ENCODE assay signal across 15 mouse cellular contexts in the genomic region with DNA sequence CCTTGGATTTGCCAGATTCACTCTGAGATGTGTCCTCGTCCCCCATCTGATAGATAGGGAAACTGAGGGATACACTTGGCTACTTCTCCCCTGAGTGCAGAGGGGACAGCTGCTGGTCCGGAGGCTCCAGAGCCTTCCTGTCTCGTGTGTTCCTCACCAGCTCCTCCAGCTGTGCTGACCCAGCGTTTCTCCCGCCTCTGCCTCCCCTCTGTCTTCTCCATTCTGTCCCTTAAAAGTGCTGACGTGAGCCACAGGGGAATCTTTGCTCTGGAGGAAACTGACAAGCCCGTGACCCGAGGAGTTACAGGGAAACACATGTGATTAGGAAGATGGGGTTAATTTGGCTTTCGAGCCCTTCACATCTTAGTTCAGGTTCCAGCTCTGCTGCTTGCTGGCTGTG. TPM values are rescaled to one million over a fixed set of nuclear protein-coding genes. Genes with fewer than 3 reads are reported as not detected.
A peak's percentile ranks its signal among the peaks of the same experiment; 100 is the strongest.
DNase-seq lines count a peak whose midpoint lies in the region; ATAC-seq and TF ChIP-seq lines count a peak whose summit lies in the region.
"Had no signal": no experiment of that assay in that cellular context is flagged by ENCODE, and none has a peak within 500 bp of the region (broad histone marks: within the 10 kb centered on the region; RNA-seq: fewer than 3 reads in every experiment).

No protein-coding gene starts in this region.

- no peak overlapping the region for H3K9ac ChIP-seq in embryonic facial prominence, embryonic 14.5 days (ENCODE audit: low read depth, low read length)
- no peak overlapping the region for H3K9ac ChIP-seq in liver, postnatal 0 days (replicated peaks)
- no peak overlapping the region for H3K9ac ChIP-seq in intestine, embryonic 16.5 days (ENCODE audit: low read depth, low read length)
- H3K9ac ChIP-seq: heart, embryonic 15.5 days had no signal

- no peak overlapping the region for H3K4me2 ChIP-seq in embryonic facial prominence, embryonic 14.5 days (ENCODE audit: low read depth, low read length)
- no peak overlapping the region for H3K4me2 ChIP-seq in liver, postnatal 0 days (ENCODE audit: low read depth, low read length)
- H3K4me2 ChIP-seq in intestine, embryonic 16.5 days (ENCODE audit: low read depth, low read length) = no peak overlapping the region
- H3K4me2 ChIP-seq: heart, embryonic 15.5 days had no signal

- WGBS in embryonic facial prominence, embryonic 14.5 days = 27% methylated on average over 9 of the region's 9 CpGs
- 41% methylated on average over 9 of the region's 9 CpGs for WGBS in liver, postnatal 0 days (ENCODE audit: insufficient replicate concordance)
- WGBS in intestine, embryonic 16.5 days = 57% methylated on average over 9 of the region's 9 CpGs

- H3K27ac ChIP-seq in embryonic facial prominence, embryonic 14.5 days (replicated peaks; ENCODE audit: low read depth, low read length) = peak overlapping the region; percentile 23; the same call in 1 of the 2 replicates
- 0 out of 2 replicates have a peak overlapping the region, but pooled peaks have one; percentile 12 for H3K27ac ChIP-seq in liver, postnatal 0 days (ENCODE audit: low read depth)
- no peak overlapping the region for H3K27ac ChIP-seq in intestine, embryonic 16.5 days (ENCODE audit: low read length)
- H3K27ac ChIP-seq: heart, embryonic 15.5 days had no signal

- H3K4me1 ChIP-seq in embryonic facial prominence, embryonic 14.5 days (ENCODE audit: control insufficient read depth, insufficient read depth, low read length) = peaks cover 24% of the 10 kb centered on the region
- H3K4me1 ChIP-seq in liver, postnatal 0 days (ENCODE audit: insufficient read depth) = no peaks in the 10 kb centered on the region
- H3K4me1 ChIP-seq in intestine, embryonic 16.5 days (ENCODE audit: control insufficient read depth, insufficient read depth, low read length) = no peaks in the 10 kb centered on the region
- H3K4me1 ChIP-seq: heart, embryonic 15.5 days had no signal

- intact Hi-C loops in heart, postnatal 14 days (cut with DNase I) = no loop called here

- H3K36me3 ChIP-seq in embryonic facial prominence, embryonic 14.5 days (ENCODE audit: control insufficient read depth, insufficient read depth, low read length) = no peaks in the 10 kb centered on the region
- H3K36me3 ChIP-seq in liver, postnatal 0 days (replicated peaks; ENCODE audit: insufficient read depth, low read length) = no peaks in the 10 kb centered on the region
- no peaks in the 10 kb centered on the region for H3K36me3 ChIP-seq in intestine, embryonic 16.5 days (ENCODE audit: control insufficient read depth, insufficient read depth, low read length)
- H3K36me3 ChIP-seq: heart, embryonic 15.5 days had no signal

- TF ChIP-seq CTCF in liver, postnatal 0 days (IDR thresholded peaks at IDR 0.05; ENCODE audit: low read depth) = no peak

- no peaks in the 10 kb centered on the region for H3K9me3 ChIP-seq in embryonic facial prominence, embryonic 14.5 days (ENCODE audit: control insufficient read depth, low read length)
- H3K9me3 ChIP-seq in liver, postnatal 0 days (ENCODE audit: low read length) = no peaks in the 10 kb centered on the region
- no peaks in the 10 kb centered on the region for H3K9me3 ChIP-seq in intestine, embryonic 16.5 days (ENCODE audit: control insufficient read depth, low read length)
- H3K9me3 ChIP-seq: heart, embryonic 15.5 days had no signal

- no peak for TF ChIP-seq EP300 in liver, postnatal 0 days (IDR thresholded peaks at IDR 0.05; ENCODE audit: low read depth)

- H3K4me3 ChIP-seq in embryonic facial prominence, embryonic 14.5 days (ENCODE audit: low read depth, low read length) = no peak overlapping the region
- no peak overlapping the region for H3K4me3 ChIP-seq in liver, postnatal 0 days (ENCODE audit: low read depth, low read length)
- no peak overlapping the region for H3K4me3 ChIP-seq in intestine, embryonic 16.5 days (ENCODE audit: low read length)
- H3K4me3 ChIP-seq: heart, embryonic 15.5 days had no signal

- H3K27me3 ChIP-seq in embryonic facial prominence, embryonic 14.5 days (replicated peaks; ENCODE audit: control insufficient read depth, insufficient read depth, low read length) = no peaks in the 10 kb centered on the region
- no peaks in the 10 kb centered on the region for H3K27me3 ChIP-seq in liver, postnatal 0 days (ENCODE audit: insufficient read depth, low read length)
- no peaks in the 10 kb centered on the region; the same call in 1 of the 2 replicates for H3K27me3 ChIP-seq in intestine, embryonic 16.5 days (replicated peaks; ENCODE audit: control insufficient read depth, insufficient read depth, low read length)

- peak; percentile 43 for DNase-seq in layer of hippocampus, adult 11-12 months (ENCODE audit: low spot score)
- no peak for DNase-seq in layer of hippocampus, postnatal 25 days (ENCODE audit: extremely low spot score in 1 of 2, low spot score in 1 of 2)
- DNase-seq in embryonic facial prominence, embryonic 14.5 days (ENCODE audit: low spot score) = no peak
- DNase-seq in heart, postnatal 14 days = peak; percentile 37 to 40
- no peak for DNase-seq in liver, postnatal 0 days
- DNase-seq in adrenal gland, postnatal 25 days = no peak
- DNase-seq: embryo, embryonic 11 days had no signal

- no peak for ATAC-seq in embryonic facial prominence, embryonic 14.5 days (ENCODE audit: low read depth)
- 0 out of 2 replicates have a peak, but pooled peaks have one; percentile 44 for ATAC-seq in liver, postnatal 0 days
- ATAC-seq in intestine, embryonic 16.5 days = no peak
- no peak for ATAC-seq in cerebellum, adult (ENCODE audit: insufficient number of reproducible peaks, low FRiP score, low TSS enrichment)
- ATAC-seq: lung, postnatal 0 days had no signal

RNA-seq across cellular contexts. Expression of a gene that starts 39.4 kb away (rescaled TPM):
- total RNA-seq in layer of hippocampus, postnatal 25 days (2021) = not detected
- not detected in 2 replicates for polyA plus RNA-seq in embryonic facial prominence, embryonic 14.5 days (2014; fragmentation: Nextera tagmentation; extraction: Ambion mirVana)
- total RNA-seq in heart, postnatal 14 days (2021) = not detected
- not detected in 2 replicates for polyA plus RNA-seq in liver, postnatal 0 days (2015; fragmentation: Nextera tagmentation; extraction: Ambion mirVana)
- polyA plus RNA-seq in intestine, embryonic 16.5 days (2015; fragmentation: Nextera tagmentation; extraction: Ambion mirVana) = not detected in 2 replicates
- not detected in 2 replicates for total RNA-seq in adrenal gland, postnatal 25 days (2021)
- total RNA-seq: adrenal gland, adult 18-20 months; layer of hippocampus, postnatal 10 days had no signal
- polyA plus RNA-seq: heart, embryonic 15.5 days; lung, postnatal 0 days; neural tube, embryonic 11.5 days; testis, adult 2 months had no signal

RNA-seq across cellular contexts. Expression of a gene that starts 42.5 kb away (rescaled TPM):
- under 1 TPM; 0.44 to 0.56 TPM for total RNA-seq in layer of hippocampus, postnatal 25 days (2021)
- polyA plus RNA-seq in embryonic facial prominence, embryonic 14.5 days (2014; fragmentation: Nextera tagmentation; extraction: Ambion mirVana) = 8.4 and 9.0 TPM in 2 replicates
- under 1 TPM; 0.10 to 0.15 TPM for total RNA-seq in heart, postnatal 14 days (2021)
- 0.04 TPM in 1 of 2 replicates, not detected in the other for polyA plus RNA-seq in liver, postnatal 0 days (2015; fragmentation: Nextera tagmentation; extraction: Ambion mirVana)
- polyA plus RNA-seq in intestine, embryonic 16.5 days (2015; fragmentation: Nextera tagmentation; extraction: Ambion mirVana) = 0.04 and 0.10 TPM in 2 replicates
- total RNA-seq in adrenal gland, postnatal 25 days (2021) = 0.29 and 0.39 TPM in 2 replicates
- polyA plus RNA-seq: lung, postnatal 0 days had no signal

Comparison
In these comparisons a context has a peak if more than half of its experiments do, and no peak if none do; other contexts are left out.
1. DNase-seq: peak in layer of hippocampus, adult 11-12 months (single experiment) and heart, postnatal 14 days (2 of 2); none in layer of hippocampus, postnatal 25 days (0 of 2), embryonic facial prominence, embryonic 14.5 days (single experiment), liver, postnatal 0 days (single experiment) and adrenal gland, postnatal 25 days (single experiment).